Mouse (Mus musculus): ENCODE data around the gene Htr6.

Gene Htr6

GRCm38 (mm10) chr4:139053391-139053790 is 22.0 kb downstream of the Htr6 start:
- in situ Hi-C loops (cut with MboI, MseI): loop anchor here in 1 of 2 experiments (25.0 kb wide), 1 partner anchor 1009 kb away; no protein-coding TSS in a partner anchor

DNA sequence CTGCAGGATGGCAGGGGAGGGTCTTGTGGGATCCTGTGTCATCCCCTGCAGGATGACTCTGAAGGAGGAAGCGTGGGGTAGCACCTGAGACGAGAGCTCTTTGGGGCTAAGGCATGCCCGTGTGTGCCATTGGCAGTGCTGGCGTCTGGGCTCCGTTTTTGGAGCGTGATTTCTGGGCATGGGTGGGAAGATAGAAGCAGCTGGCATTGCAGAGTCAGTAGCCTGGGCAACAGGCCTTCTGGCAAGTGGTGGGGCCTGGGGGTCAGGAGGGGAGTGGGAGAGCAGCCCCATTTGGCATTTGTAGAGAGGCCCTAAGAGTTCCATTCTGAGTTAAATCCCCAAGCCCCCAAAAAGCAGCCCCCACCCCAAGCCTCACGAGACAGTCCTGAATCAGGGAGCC is 22.6 kb downstream of the Htr6 start:
- in situ Hi-C loops (cut with MboI, MseI): loop anchor here in 1 of 2 experiments (25.0 kb wide), 1 partner anchor 1010 kb away; no protein-coding TSS in a partner anchor

DNA sequence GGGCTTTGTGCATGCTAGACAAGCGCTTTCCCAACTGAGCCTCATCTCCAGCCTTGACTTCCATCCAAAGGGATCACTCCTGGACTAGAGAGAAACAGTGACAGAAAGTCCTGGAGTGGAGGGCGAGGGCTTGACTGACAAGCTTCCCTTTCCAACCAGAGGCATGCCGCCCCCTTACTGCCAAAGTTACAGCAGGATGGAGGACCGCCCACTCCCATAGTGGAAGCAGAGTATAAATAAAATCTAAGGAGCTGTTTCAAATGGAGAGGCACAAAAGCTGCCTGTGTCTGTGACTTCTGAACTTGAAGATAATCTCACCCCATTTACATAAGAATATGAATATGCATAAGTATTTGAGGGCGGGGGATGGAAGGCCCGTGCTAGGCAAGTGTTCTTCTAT is 26.9 kb downstream of the Htr6 start:
- in situ Hi-C loops (cut with MboI, MseI): loop anchor here in 1 of 2 experiments (5.0 kb wide), 1 partner anchor 1149 kb away; no protein-coding TSS in a partner anchor

GRCm38 (mm10) chr4:139046354-139046753 is 29.0 kb downstream of the Htr6 start:
- in situ Hi-C loops (cut with MboI, MseI): loop anchor here in 1 of 2 experiments (5.0 kb wide), 1 partner anchor 1151 kb away; no protein-coding TSS in a partner anchor

- in situ Hi-C loops (cut with MboI, MseI): no loop called here
Observed at GRCm38 (mm10) chr4:139044566-139044965, 30.8 kb downstream of the Htr6 start.

DNA sequence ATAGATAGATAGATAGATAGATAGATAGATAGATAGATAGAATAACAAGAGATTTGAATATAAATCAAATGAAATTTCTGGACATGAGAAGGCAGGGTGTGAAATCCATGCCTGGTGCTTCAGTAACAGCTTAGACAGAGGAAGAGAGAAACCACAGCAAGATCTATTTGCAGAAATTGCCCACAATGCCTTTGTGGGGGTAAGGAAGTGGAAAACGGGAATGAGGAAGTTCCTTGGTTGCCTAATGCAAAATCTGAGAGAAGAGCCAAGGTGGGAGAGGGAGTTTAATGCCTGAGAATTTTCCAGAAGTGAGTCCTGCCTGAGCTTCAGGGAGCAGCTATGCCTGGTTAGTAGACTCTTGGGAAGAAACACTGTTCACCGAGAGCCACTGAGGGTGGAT is 31.8 kb downstream of the Htr6 start:
- in situ Hi-C loops (cut with MboI, MseI): no loop called here

DNA sequence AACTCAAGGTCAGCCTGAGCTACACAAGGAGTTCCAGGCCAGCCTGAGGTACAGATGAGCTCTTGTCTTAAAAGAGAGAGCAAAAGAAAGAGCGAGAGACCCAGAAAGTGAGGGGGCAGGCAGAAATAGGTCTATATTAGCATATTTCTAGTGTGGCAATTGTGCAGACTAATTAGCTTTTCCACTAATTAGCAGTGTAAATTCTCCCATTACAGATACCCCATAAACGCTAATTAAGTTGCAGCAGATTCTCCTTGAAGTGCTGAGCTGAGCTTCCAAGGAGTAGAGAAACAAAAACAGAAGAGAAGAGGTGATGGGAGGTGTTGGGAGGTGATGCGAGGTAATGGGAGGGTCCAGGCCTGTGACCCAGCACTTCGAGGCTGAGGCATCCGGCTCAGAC is 32.8 kb downstream of the Htr6 start:
- in situ Hi-C loops (cut with MboI, MseI): no loop called here

GRCm38 (mm10) chr4:139040084-139040839 is 35.1 kb downstream of the Htr6 start:
- in situ Hi-C loops (cut with MboI, MseI): no loop called here

GRCm38 (mm10) chr4:139037795-139038607 is 37.4 kb downstream of the Htr6 start:
- in situ Hi-C loops (cut with MboI, MseI): loop anchor here in 1 of 2 experiments (10.0 kb wide), 1 partner anchor 747 kb away; no protein-coding TSS in a partner anchor

DNA sequence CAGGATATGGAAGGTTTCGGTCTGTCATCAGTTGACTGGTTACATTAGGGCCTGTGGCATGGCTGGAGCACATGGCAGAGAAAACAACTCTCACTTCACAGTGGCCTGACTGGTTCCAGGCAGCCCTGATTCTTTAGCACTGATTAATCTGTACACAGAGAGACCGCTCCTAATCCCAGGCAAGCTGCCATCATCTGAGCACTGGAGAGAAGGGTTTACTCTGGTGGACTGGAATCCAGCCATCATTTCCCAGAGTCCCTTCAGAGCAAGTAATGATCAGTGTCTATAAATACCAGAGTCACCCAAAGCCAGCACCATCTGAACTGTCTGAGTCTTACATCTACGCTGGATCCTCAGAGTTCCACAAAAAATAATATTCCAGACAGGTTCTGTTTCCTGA is 39.6 kb downstream of the Htr6 start:
- in situ Hi-C loops (cut with MboI, MseI): loop anchor here in 1 of 2 experiments (10.0 kb wide), 1 partner anchor 749 kb away; no protein-coding TSS in a partner anchor

DNA sequence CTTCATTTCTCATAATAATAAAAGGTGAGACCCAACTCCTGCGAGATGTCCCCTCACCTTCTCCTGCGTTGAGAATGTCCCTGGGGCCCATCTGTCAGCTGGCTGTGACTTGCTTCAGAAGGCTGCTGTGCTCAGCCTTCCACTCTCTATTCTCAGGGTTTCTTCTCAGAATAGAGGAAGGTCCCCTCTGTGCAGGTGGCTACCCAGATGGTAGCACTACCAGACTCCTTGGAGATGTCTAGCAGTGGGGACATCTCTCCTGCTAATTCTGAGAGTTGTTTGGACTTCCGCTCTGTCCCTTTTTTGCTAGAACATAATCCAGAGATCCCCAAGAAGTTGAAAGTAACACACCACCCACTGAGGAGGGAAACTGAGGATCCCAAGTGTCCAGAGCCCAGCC is 40.4 kb downstream of the Htr6 start:
- in situ Hi-C loops (cut with MboI, MseI): loop anchor here in 1 of 2 experiments (10.0 kb wide), 1 partner anchor 750 kb away; no protein-coding TSS in a partner anchor

DNA sequence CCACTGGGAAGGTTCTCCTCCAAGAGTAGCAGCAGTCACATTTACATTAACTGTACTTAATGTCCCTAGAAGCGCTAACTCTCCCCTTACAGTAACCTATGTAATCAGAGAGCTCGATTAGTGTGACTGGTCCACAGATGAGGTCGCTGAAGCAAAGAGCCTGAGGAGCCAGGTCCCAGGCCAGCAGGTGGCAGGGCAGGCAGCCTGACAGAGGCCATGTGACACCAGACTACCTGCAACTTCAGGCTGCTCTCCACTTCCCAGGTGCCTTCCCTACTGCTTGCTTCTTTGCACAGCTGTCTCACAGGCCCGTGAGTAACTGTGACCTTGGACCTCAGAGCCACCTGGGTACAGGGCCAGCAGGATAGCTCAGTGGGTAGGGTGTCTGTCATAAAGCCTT is 40.8 kb downstream of the Htr6 start:
- in situ Hi-C loops (cut with MboI, MseI): loop anchor here in 1 of 2 experiments (10.0 kb wide), 1 partner anchor 750 kb away; no protein-coding TSS in a partner anchor

- in situ Hi-C loops (cut with MboI, MseI): loop anchor here in 1 of 2 experiments (10.0 kb wide), 1 partner anchor 751 kb away; no protein-coding TSS in a partner anchor
Observed at GRCm38 (mm10) chr4:139034010-139034367, 41.4 kb downstream of the Htr6 start.

DNA sequence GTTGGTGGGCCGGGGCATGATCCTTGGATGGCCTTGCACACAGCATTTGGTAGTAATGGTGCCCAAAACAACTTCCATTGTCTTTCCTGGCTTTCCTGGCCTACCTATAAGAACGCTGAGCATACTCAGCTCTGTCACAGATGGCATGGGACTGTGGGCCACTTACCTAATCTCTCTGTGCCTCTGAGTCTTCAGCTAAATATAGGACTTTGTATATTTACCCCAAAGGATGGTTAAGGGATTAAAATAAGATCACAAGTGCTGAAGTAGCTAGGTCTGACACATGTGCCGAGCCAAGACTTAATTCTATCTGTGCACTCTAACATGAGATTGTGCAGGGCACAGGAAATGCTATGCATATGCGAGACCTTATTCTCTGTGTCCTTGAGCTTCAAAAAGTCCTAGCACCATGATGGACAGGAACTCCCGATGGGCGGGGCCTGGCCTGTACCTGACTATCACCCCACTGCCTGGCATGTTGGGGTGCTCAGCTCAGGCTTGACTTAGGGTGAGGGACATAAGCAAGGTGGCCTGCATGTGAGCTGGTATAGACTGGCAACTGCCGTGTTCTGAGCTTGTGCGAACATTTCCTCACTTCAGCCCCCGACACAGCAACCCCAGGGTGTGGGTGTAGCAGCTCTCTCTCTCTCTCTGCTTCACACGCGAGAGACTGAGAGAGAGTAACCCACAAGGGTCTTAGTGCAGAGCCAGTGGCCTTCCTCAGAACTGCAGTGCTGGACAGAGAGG is 41.9 kb downstream of the Htr6 start:
- in situ Hi-C loops (cut with MboI, MseI): loop anchor here in 1 of 2 experiments (10.0 kb wide), 1 partner anchor 751 kb away; no protein-coding TSS in a partner anchor

DNA sequence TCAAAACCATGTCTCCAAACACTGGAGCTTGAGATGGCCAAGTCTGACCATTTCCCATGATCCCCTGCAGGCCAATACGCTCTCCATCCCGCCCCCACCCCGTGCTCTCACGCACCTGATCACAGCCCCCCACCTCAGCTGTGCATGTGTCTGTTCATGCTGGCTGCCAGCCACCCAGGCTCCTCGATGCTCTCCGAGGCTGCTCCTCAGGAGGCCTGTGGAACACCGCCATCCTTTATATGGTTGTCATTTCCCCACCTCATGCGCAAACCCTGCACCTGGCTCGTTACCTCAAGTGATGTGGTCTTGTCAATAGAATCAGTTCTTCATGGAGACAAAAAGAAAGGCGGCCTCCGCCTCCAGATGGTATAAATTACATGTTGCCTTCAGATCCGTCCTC is 42.8 kb downstream of the Htr6 start:
- in situ Hi-C loops (cut with MboI, MseI): loop anchor here in 1 of 2 experiments (10.0 kb wide), 1 partner anchor 752 kb away; no protein-coding TSS in a partner anchor

- in situ Hi-C loops (cut with MboI, MseI): loop anchor here in 1 of 2 experiments (10.0 kb wide), 1 partner anchor 754 kb away; no protein-coding TSS in a partner anchor
Observed at GRCm38 (mm10) chr4:139030675-139031074, 44.7 kb downstream of the Htr6 start.

DNA sequence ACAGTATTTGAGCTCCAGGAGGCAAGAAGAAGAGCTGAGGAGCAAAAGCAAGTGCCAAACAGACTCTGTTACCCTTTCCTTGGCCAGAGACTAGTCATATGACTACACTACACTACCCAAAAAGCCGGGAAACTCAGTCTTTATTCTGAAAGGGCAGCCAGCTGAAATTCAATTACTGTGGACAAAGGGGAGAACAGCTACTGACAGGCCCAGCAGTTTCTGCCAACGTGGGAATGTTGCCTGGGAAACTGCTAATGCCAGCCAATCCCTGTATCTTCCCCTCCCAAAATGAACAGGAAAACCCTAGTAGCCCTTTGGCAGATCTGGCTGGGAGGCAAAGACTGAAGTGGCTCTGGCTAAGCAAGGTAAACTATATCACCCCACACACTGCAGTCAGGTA is 51.0 kb downstream of the Htr6 start:
- in situ Hi-C loops (cut with MboI, MseI): no loop called here

GRCm38 (mm10) chr4:139020385-139020784 is 55.0 kb downstream of the Htr6 start:
- in situ Hi-C loops (cut with MboI, MseI): no loop called here

DNA sequence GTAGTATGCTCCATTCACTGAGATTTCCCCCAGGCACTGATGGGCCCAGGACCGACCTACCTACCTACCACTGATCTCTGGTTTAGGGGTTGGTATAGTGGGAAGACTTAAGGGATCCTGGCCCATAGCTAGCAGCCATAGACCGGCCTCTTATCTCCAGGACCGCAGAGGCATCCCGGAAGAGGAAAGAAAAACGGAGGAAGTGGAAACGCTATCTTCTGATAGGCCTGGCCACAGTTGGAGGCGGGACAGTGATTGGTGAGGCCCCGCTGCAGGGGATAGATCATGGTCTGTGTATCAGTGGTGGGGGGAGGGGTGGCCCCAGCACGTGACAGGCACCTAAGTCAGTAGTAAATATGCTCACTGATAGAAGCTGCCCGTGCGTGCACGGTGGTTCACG is 56.0 kb downstream of the Htr6 start:
- in situ Hi-C loops (cut with MboI, MseI): no loop called here

GRCm38 (mm10) chr4:139018976-139019375 is 56.4 kb downstream of the Htr6 start:
- in situ Hi-C loops (cut with MboI, MseI): no loop called here

- in situ Hi-C loops (cut with MboI, MseI): no loop called here
Observed at GRCm38 (mm10) chr4:139018388-139018787, 57.0 kb downstream of the Htr6 start.
